8 mouse cellular contexts compared by ENCODE assay signal in genomic region chr8:106929155-106929913, GRCm38 (mm10). TPM values are rescaled to one million over a fixed set of nuclear protein-coding genes. Genes with fewer than 3 reads are reported as not detected.
DNase-seq lines count a peak whose midpoint lies in the region; ATAC-seq lines count a peak whose summit lies in the region.

No protein-coding gene starts in this region.

- no peaks in the 10 kb centered on the region for H3K9me3 ChIP-seq in heart, embryonic 15.5 days (replicated peaks)
- no peaks in the 10 kb centered on the region for H3K9me3 ChIP-seq in limb, embryonic 11.5 days (ENCODE audit: control insufficient read depth, low read length)
- no peaks in the 10 kb centered on the region for H3K9me3 ChIP-seq in forebrain, embryonic 12.5 days

- H3K4me2 ChIP-seq in heart, embryonic 15.5 days, result no peak overlapping the region
- H3K4me2 ChIP-seq in limb, embryonic 11.5 days (ENCODE audit: low read depth, severe bottlenecking), result no peak overlapping the region
- no peak overlapping the region for H3K4me2 ChIP-seq in forebrain, embryonic 12.5 days

- DNase-seq in ES-CJ7 (ENCODE audit: low read depth, low spot score), result peak; percentile 74
- peak; percentile 75 to 80 for DNase-seq in adrenal gland, postnatal 36 days
- DNase-seq in limb, embryonic 11.5 days (ENCODE audit: low spot score), result peak; percentile 32
- no peak for DNase-seq in cerebellum, adult 9-11 months

- H3K4me1 ChIP-seq in heart, embryonic 15.5 days (replicated peaks), result peaks cover 7% of the 10 kb centered on the region
- H3K4me1 ChIP-seq in limb, embryonic 11.5 days (ENCODE audit: control insufficient read depth, insufficient read depth, low read length), result peaks cover 15% of the 10 kb centered on the region
- H3K4me1 ChIP-seq in forebrain, embryonic 12.5 days, result peaks cover 7% of the 10 kb centered on the region

- no peaks in the 10 kb centered on the region for H3K36me3 ChIP-seq in heart, embryonic 15.5 days
- H3K36me3 ChIP-seq in limb, embryonic 11.5 days (ENCODE audit: control insufficient read depth, insufficient read depth, low read length), result no peaks in the 10 kb centered on the region
- H3K36me3 ChIP-seq in forebrain, embryonic 12.5 days (replicated peaks), result no peaks in the 10 kb centered on the region

- no peak overlapping the region for H3K9ac ChIP-seq in heart, embryonic 15.5 days
- no peak overlapping the region for H3K9ac ChIP-seq in limb, embryonic 11.5 days (ENCODE audit: low read length)
- no peak overlapping the region for H3K9ac ChIP-seq in forebrain, embryonic 12.5 days

- no peak overlapping the region for H3K4me3 ChIP-seq in heart, embryonic 15.5 days
- H3K4me3 ChIP-seq in limb, embryonic 11.5 days (ENCODE audit: low read depth, low read length), result no peak overlapping the region
- H3K4me3 ChIP-seq in forebrain, embryonic 12.5 days (replicated peaks), result no peak overlapping the region

- H3K27me3 ChIP-seq in heart, embryonic 15.5 days, result no peaks in the 10 kb centered on the region
- no peaks in the 10 kb centered on the region for H3K27me3 ChIP-seq in limb, embryonic 11.5 days (ENCODE audit: control insufficient read depth, insufficient read depth, low read length)
- H3K27me3 ChIP-seq in forebrain, embryonic 12.5 days, result peaks cover 15% of the 10 kb centered on the region

- ATAC-seq in heart, embryonic 15.5 days (replicated peaks; ENCODE audit: insufficient number of reproducible peaks, insufficient read depth, low FRiP score, low read depth), result no peak
- ATAC-seq in limb, embryonic 11.5 days (ENCODE audit: insufficient number of reproducible peaks, low FRiP score, low TSS enrichment, low read depth), result no peak
- no peak for ATAC-seq in cerebellum, adult (ENCODE audit: insufficient number of reproducible peaks, low FRiP score, low TSS enrichment)
- ATAC-seq in megakaryocyte, adult 5-6 weeks (ENCODE audit: poor library complexity, severe bottlenecking), result no peak
- no peak for ATAC-seq in forebrain, embryonic 12.5 days (ENCODE audit: low FRiP score)

- WGBS in heart, embryonic 15.5 days, result 58% methylated on average over 6 of the region's 6 CpGs
- WGBS in limb, embryonic 11.5 days, result 15% methylated on average over 6 of the region's 6 CpGs
- 74% methylated on average over 6 of the region's 6 CpGs for WGBS in forebrain, embryonic 12.5 days

- peak overlapping the region; percentile 74 for H3K27ac ChIP-seq in heart, embryonic 15.5 days
- H3K27ac ChIP-seq in limb, embryonic 11.5 days (replicated peaks; ENCODE audit: low read depth, low read length), result no peak overlapping the region
- H3K27ac ChIP-seq in forebrain, embryonic 12.5 days, result no peak overlapping the region

RNA-seq across cellular contexts. Expression of gene Sntb2, which starts 6.2 kb away (rescaled TPM):
- total RNA-seq in adrenal gland, postnatal 36 days (2021), result 10 to 100 TPM; 28.8 to 39.5 TPM
- 12.6 and 15.8 TPM in 2 replicates for polyA plus RNA-seq in heart, embryonic 15.5 days (2015; fragmentation: Nextera tagmentation; extraction: Ambion mirVana)
- polyA plus RNA-seq in limb, embryonic 11.5 days (2014; fragmentation: Nextera tagmentation; extraction: Ambion mirVana), result 10.7 and 12.9 TPM in 2 replicates
- 7.7 and 8.5 TPM in 2 replicates for total RNA-seq in megakaryocyte, adult 5-6 weeks (2015)
- 12.0 and 13.3 TPM in 2 replicates for total RNA-seq in megakaryocyte, adult 5-6 weeks (2017)
- 6.9 and 8.9 TPM in 2 replicates for polyA plus RNA-seq in forebrain, embryonic 12.5 days (2016; fragmentation: Nextera tagmentation; extraction: Ambion mirVana)

RNA-seq across cellular contexts. Expression of gene Utp4, which starts 35.9 kb away (rescaled TPM):
- 10 to 100 TPM; 48.7 to 50.6 TPM for total RNA-seq in adrenal gland, postnatal 36 days (2021)
- 36.4 and 43.1 TPM in 2 replicates for polyA plus RNA-seq in heart, embryonic 15.5 days (2015; fragmentation: Nextera tagmentation; extraction: Ambion mirVana)
- polyA plus RNA-seq in limb, embryonic 11.5 days (2014; fragmentation: Nextera tagmentation; extraction: Ambion mirVana), result 82.6 and 89.6 TPM in 2 replicates
- 10.0 and 13.9 TPM in 2 replicates for total RNA-seq in megakaryocyte, adult 5-6 weeks (2015)
- total RNA-seq in megakaryocyte, adult 5-6 weeks (2017), result 9.4 and 11.5 TPM in 2 replicates
- 59.4 and 59.6 TPM in 2 replicates for polyA plus RNA-seq in forebrain, embryonic 12.5 days (2016; fragmentation: Nextera tagmentation; extraction: Ambion mirVana)

RNA-seq across cellular contexts. Expression of gene Has3, which starts 59.3 kb away (rescaled TPM):
- total RNA-seq in adrenal gland, postnatal 36 days (2021), result 1 to 10 TPM in 1 of 2 experiments, under 1 TPM in 1; 0.20 to 1.5 TPM
- 0.14 and 0.27 TPM in 2 replicates for polyA plus RNA-seq in heart, embryonic 15.5 days (2015; fragmentation: Nextera tagmentation; extraction: Ambion mirVana)
- polyA plus RNA-seq in limb, embryonic 11.5 days (2014; fragmentation: Nextera tagmentation; extraction: Ambion mirVana), result 0.24 and 0.40 TPM in 2 replicates
- total RNA-seq in megakaryocyte, adult 5-6 weeks (2015), result not detected in 2 replicates
- 0.16 TPM in 1 of 2 replicates, not detected in the other for total RNA-seq in megakaryocyte, adult 5-6 weeks (2017)
- polyA plus RNA-seq in forebrain, embryonic 12.5 days (2016; fragmentation: Nextera tagmentation; extraction: Ambion mirVana), result 0.56 and 0.62 TPM in 2 replicates
